Mouse (Mus musculus): ENCODE data around the gene Rassf5. TPM values are rescaled to one million over a fixed set of nuclear protein-coding genes. Genes with fewer than 3 reads are reported as not detected.
"Not testable (repeated sequence)": the region's sequence is repeated elsewhere in the genome, so short reads cannot be mapped to it uniquely, and the experiment has no call there.

Rassf5 gene
- polyA plus RNA-seq, 1 experiment: 2.3 TPM

- H3K36me3 ChIP-seq (ENCODE audit: control insufficient read depth, insufficient read depth): no peaks in the 10 kb centered on the region
- H3ac ChIP-seq (ENCODE audit: control insufficient read depth, insufficient read length, low read depth): no peak overlapping the region
- H3K4me3 ChIP-seq (ENCODE audit: insufficient read depth, poor library complexity, severe bottlenecking): no peak overlapping the region
- TF ChIP-seq CEBPB (IDR thresholded peaks at IDR 0.05; ENCODE audit: low read depth): no peak
- peak; percentile 65 for TF ChIP-seq CTCF (IDR thresholded peaks at IDR 0.05; ENCODE audit: control insufficient read depth, insufficient read depth, insufficient read length)
- H3K79me3 ChIP-seq (ENCODE audit: low read depth): no peaks in the 10 kb centered on the region
- no peaks in the 10 kb centered on the region for H3K79me2 ChIP-seq (ENCODE audit: control insufficient read depth, insufficient read depth)
- no peaks in the 10 kb centered on the region for H3K27me3 ChIP-seq (ENCODE audit: control insufficient read depth, insufficient read depth, insufficient read length)
Measured at GRCm38 (mm10) chr1:131269797-131270578, 24.9 kb upstream of the Rassf5 start.

DNA sequence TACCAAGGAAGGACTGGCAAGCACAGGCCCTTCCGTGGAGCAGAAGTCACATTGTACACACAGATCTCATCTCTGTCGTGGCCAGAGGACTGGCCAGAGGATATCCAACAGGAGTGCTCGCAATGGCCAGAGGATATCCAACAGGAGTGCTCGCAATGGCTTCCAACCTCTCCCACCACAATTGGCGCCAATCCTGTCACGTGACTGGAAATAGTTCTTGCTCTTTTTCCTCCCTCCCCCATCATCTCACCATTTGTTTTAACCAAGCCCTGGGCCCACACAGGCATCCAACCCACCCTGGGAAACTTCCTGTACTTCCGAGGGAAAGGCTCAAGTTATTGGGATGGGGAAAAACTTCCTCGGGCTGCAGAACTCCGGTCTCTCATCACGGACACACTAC is 23.7 kb upstream of the Rassf5 start:
- Histone ChIP-seq H3ac (ENCODE audit: control insufficient read depth, insufficient read length, low read depth) (no peak overlapping the region), H3K4me3 (ENCODE audit: insufficient read depth, poor library complexity, severe bottlenecking) (no peak overlapping the region), H3K79me2 (ENCODE audit: control insufficient read depth, insufficient read depth) (no peaks in the 10 kb centered on the region), H3K79me3 (ENCODE audit: low read depth) (no peaks in the 10 kb centered on the region), H3K36me3 (ENCODE audit: control insufficient read depth, insufficient read depth) (no peaks in the 10 kb centered on the region), H3K27me3 (ENCODE audit: control insufficient read depth, insufficient read depth, insufficient read length) (no peaks in the 10 kb centered on the region)
- TF ChIP-seq FOSL1 (IDR thresholded peaks at IDR 0.05; ENCODE audit: insufficient read depth, low read length, poor library complexity, severe bottlenecking): no peak
- peak; percentile 30 for TF ChIP-seq USF1 (IDR thresholded peaks at IDR 0.05; ENCODE audit: low read depth)

DNA sequence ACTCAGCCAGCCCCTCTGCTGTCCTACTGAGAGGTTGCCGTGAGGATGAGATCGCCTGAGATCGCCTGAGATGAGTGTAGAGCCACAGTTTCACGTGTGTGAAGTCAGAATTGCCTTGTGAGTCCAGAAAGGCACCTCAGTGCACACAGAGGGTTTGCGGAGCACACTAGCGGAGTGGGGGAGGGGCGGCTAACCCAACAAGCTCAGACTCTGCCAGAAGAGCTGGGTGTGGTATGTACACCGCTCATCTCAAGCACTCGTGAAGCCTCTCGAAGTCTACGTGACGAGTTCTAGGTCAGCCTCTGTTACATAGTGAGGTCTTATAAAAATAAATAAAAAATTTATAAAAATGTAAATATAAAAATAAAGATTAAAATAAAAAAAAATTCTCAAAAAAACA is 18.8 kb upstream of the Rassf5 start:
- H3K27me3 ChIP-seq (ENCODE audit: control insufficient read depth, insufficient read depth, insufficient read length): no peaks in the 10 kb centered on the region
- H3K79me3 ChIP-seq (ENCODE audit: low read depth): no peaks in the 10 kb centered on the region
- H3ac ChIP-seq (ENCODE audit: control insufficient read depth, insufficient read length, low read depth): no peak overlapping the region
- H3K36me3 ChIP-seq (ENCODE audit: control insufficient read depth, insufficient read depth): no peaks in the 10 kb centered on the region
- no peak overlapping the region for H3K4me3 ChIP-seq (ENCODE audit: insufficient read depth, poor library complexity, severe bottlenecking)
- no peak for TF ChIP-seq CTCF (IDR thresholded peaks at IDR 0.05; ENCODE audit: control insufficient read depth, insufficient read depth, insufficient read length)
- no peak for TF ChIP-seq MYOG (IDR thresholded peaks at IDR 0.05; ENCODE audit: control insufficient read depth, extremely low read depth, insufficient read length)
- TF ChIP-seq CEBPB (IDR thresholded peaks at IDR 0.05; ENCODE audit: low read depth): no peak
- no peak for TF ChIP-seq FOSL1 (IDR thresholded peaks at IDR 0.05; ENCODE audit: insufficient read depth, low read length, poor library complexity, severe bottlenecking)
- no peak for TF ChIP-seq MAX (IDR thresholded peaks at IDR 0.05)
- no peak for TF ChIP-seq MYOD1 (IDR thresholded peaks at IDR 0.05; ENCODE audit: control insufficient read depth, insufficient read length, low read depth)
- no peak for TF ChIP-seq USF1 (IDR thresholded peaks at IDR 0.05; ENCODE audit: low read depth)
- H3K79me2 ChIP-seq (ENCODE audit: control insufficient read depth, insufficient read depth): no peaks in the 10 kb centered on the region

DNA sequence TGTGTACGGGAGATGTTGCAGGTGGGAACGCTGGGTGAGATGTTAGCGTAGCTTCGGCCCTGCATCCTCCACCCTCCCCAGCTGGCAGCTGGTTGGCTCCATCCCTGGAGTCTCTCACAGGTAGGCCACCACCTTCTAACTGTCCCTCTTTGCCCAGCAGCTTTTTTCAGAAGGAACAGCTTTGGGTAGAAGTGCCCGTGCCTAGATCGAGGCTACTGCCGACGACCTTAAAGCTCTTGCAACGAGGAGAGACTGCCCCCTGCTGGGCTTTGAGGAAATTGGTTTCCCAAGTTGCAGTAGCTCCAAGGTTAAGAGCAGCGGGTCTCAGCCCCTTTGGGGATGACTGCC is 15.2 kb upstream of the Rassf5 start:
- Histone ChIP-seq H3ac (ENCODE audit: control insufficient read depth, insufficient read length, low read depth) (no peak overlapping the region), H3K27me3 (ENCODE audit: control insufficient read depth, insufficient read depth, insufficient read length) (no peaks in the 10 kb centered on the region), H3K4me3 (ENCODE audit: insufficient read depth, poor library complexity, severe bottlenecking) (no peak overlapping the region), H3K79me3 (ENCODE audit: low read depth) (no peaks in the 10 kb centered on the region), H3K36me3 (ENCODE audit: control insufficient read depth, insufficient read depth) (no peaks in the 10 kb centered on the region), H3K79me2 (ENCODE audit: control insufficient read depth, insufficient read depth) (no peaks in the 10 kb centered on the region)
- TF ChIP-seq MYOG (IDR thresholded peaks at IDR 0.05; ENCODE audit: control insufficient read depth, extremely low read depth, insufficient read length): no peak
- TF ChIP-seq CTCF (IDR thresholded peaks at IDR 0.05; ENCODE audit: control insufficient read depth, insufficient read depth, insufficient read length): peak; percentile 63

GRCm38 (mm10) chr1:131259632-131260308 is 14.7 kb upstream of the Rassf5 start:
- H3ac ChIP-seq (ENCODE audit: control insufficient read depth, insufficient read length, low read depth): no peak overlapping the region

GRCm38 (mm10) chr1:131257288-131257687 is 12.2 kb upstream of the Rassf5 start:
- Histone ChIP-seq H3K79me2 (ENCODE audit: control insufficient read depth, insufficient read depth) (no peaks in the 10 kb centered on the region), H3K36me3 (ENCODE audit: control insufficient read depth, insufficient read depth) (no peaks in the 10 kb centered on the region), H3K79me3 (ENCODE audit: low read depth) (no peaks in the 10 kb centered on the region), H3ac (ENCODE audit: control insufficient read depth, insufficient read length, low read depth) (no peak overlapping the region), H3K27me3 (ENCODE audit: control insufficient read depth, insufficient read depth, insufficient read length) (no peaks in the 10 kb centered on the region), H3K4me3 (ENCODE audit: insufficient read depth, poor library complexity, severe bottlenecking) (no peak overlapping the region)
- no peak for TF ChIP-seq MYOD1 (IDR thresholded peaks at IDR 0.05; ENCODE audit: control insufficient read depth, insufficient read length, low read depth)
- no peak for TF ChIP-seq MAX (IDR thresholded peaks at IDR 0.05)
- TF ChIP-seq CTCF (IDR thresholded peaks at IDR 0.05; ENCODE audit: control insufficient read depth, insufficient read depth, insufficient read length): no peak
- TF ChIP-seq MYOG (IDR thresholded peaks at IDR 0.05; ENCODE audit: control insufficient read depth, extremely low read depth, insufficient read length): no peak
- TF ChIP-seq USF1 (IDR thresholded peaks at IDR 0.05; ENCODE audit: low read depth): no peak
- TF ChIP-seq FOSL1 (IDR thresholded peaks at IDR 0.05; ENCODE audit: insufficient read depth, low read length, poor library complexity, severe bottlenecking): no peak
- TF ChIP-seq CEBPB (IDR thresholded peaks at IDR 0.05; ENCODE audit: low read depth): no peak

More at GRCm38 (mm10) chr1:131259632-131260308, 14.7 kb upstream of the Rassf5 start:
- Histone ChIP-seq H3K4me3 (ENCODE audit: insufficient read depth, poor library complexity, severe bottlenecking) (no peak overlapping the region), H3K79me2 (ENCODE audit: control insufficient read depth, insufficient read depth) (no peaks in the 10 kb centered on the region), H3K27me3 (ENCODE audit: control insufficient read depth, insufficient read depth, insufficient read length) (no peaks in the 10 kb centered on the region), H3K79me3 (ENCODE audit: low read depth) (no peaks in the 10 kb centered on the region), H3K36me3 (ENCODE audit: control insufficient read depth, insufficient read depth) (no peaks in the 10 kb centered on the region)
- TF ChIP-seq USF1 (IDR thresholded peaks at IDR 0.05; ENCODE audit: low read depth) (no peak), MYOD1 (IDR thresholded peaks at IDR 0.05; ENCODE audit: control insufficient read depth, insufficient read length, low read depth) (no peak), MAX (IDR thresholded peaks at IDR 0.05) (no peak), CEBPB (IDR thresholded peaks at IDR 0.05; ENCODE audit: low read depth) (no peak), CTCF (IDR thresholded peaks at IDR 0.05; ENCODE audit: control insufficient read depth, insufficient read depth, insufficient read length) (no peak), FOSL1 (IDR thresholded peaks at IDR 0.05; ENCODE audit: insufficient read depth, low read length, poor library complexity, severe bottlenecking) (no peak), MYOG (IDR thresholded peaks at IDR 0.05; ENCODE audit: control insufficient read depth, extremely low read depth, insufficient read length) (no peak)

- H3K27me3 ChIP-seq (ENCODE audit: control insufficient read depth, insufficient read depth, insufficient read length); H3K79me3 ChIP-seq (ENCODE audit: low read depth); H3K36me3 ChIP-seq (ENCODE audit: control insufficient read depth, insufficient read depth); H3K4me3 ChIP-seq (ENCODE audit: insufficient read depth, poor library complexity, severe bottlenecking); H3K79me2 ChIP-seq (ENCODE audit: control insufficient read depth, insufficient read depth); H3ac ChIP-seq (ENCODE audit: control insufficient read depth, insufficient read length, low read depth): not testable (repeated sequence)
Measured at GRCm38 (mm10) chr1:131252516-131253250, 7.6 kb upstream of the Rassf5 start.

All from C2C12 (cell line).